Mouse (Mus musculus) liver, adult 2 months (tissue): ENCODE results near the gene Pnpla5.

Experiments used
- CTCF ChIP-seq: fragments of 200-500 bp; IDR thresholded peaks from 2 replicates; pipeline ENCODE4 v1.5.1; 2011; ENCODE audit warnings: low read depth, low read length, control low read depth
- POLR2A ChIP-seq: fragments of 200-500 bp; IDR thresholded peaks from 2 replicates; pipeline ENCODE4 v1.6.1; 2011; ENCODE audit warnings: low read length, control low read depth; ENCODE audit not compliant: insufficient read depth; ENCODE audit errors: extremely low read depth

GRCm38 (mm10) chr15:84161871-84162270 is 38.9 kb upstream of the Pnpla5 start:
- TF ChIP-seq CTCF (no peak), POLR2A (no peak)
